Mouse (Mus musculus): ENCODE measurements around the gene Lrrc8d.

- TF ChIP-seq POLR2A (IDR thresholded peaks at IDR 0.05; ENCODE audit: control insufficient read depth, extremely low read depth, insufficient read depth, low read length, poor library complexity) (no peak), CTCF (IDR thresholded peaks at IDR 0.05; ENCODE audit: borderline replicate concordance, control insufficient read depth, extremely low read depth, insufficient read depth, low read length, poor library complexity) (no peak)
Observed at GRCm38 (mm10) chr5:105824827-105825226, 125.1 kb downstream of the Lrrc8d start.

Measured in thymus, adult 2 months (tissue).